Mouse (Mus musculus) urinary bladder, postnatal 4 days (tissue): ENCODE data around the gene Gm20696.

Experiments
- DNase-seq, 2 experiments: peaks; one replicate each; pipeline ENCODE4 v3.0.0; 2021 to 2022; ENCODE audit warnings: low spot score in 2 of 2

The Gm20696 gene

GRCm38 (mm10) chr6:99263061-99263885 lies 403.3 kb downstream of the Gm20696 start:
- DNase-seq: no peak

- no peak for DNase-seq
Measured at GRCm38 (mm10) chr6:99261737-99262130, 404.9 kb downstream of the Gm20696 start.

- DNase-seq: no peak
Measured at GRCm38 (mm10) chr6:99260941-99261736, 405.5 kb downstream of the Gm20696 start.

- DNase-seq: no peak
Measured at GRCm38 (mm10) chr6:99258346-99258745, 408.3 kb downstream of the Gm20696 start.

- DNase-seq: no peak
Measured at GRCm38 (mm10) chr6:99257676-99258075, 408.9 kb downstream of the Gm20696 start.

- DNase-seq: no peak
Measured at GRCm38 (mm10) chr6:99253331-99253730, 413.3 kb downstream of the Gm20696 start.

- DNase-seq: no peak
Measured at GRCm38 (mm10) chr6:99252816-99253215, 413.8 kb downstream of the Gm20696 start.

- DNase-seq: no peak
Measured at GRCm38 (mm10) chr6:99251924-99252323, 414.7 kb downstream of the Gm20696 start.

GRCm38 (mm10) chr6:99251222-99251621 lies 415.4 kb downstream of the Gm20696 start:
- no peak for DNase-seq

GRCm38 (mm10) chr6:99249496-99250030 lies 417.0 kb downstream of the Gm20696 start:
- no peak for DNase-seq

- DNase-seq: no peak
Measured at GRCm38 (mm10) chr6:99248396-99248795, 418.2 kb downstream of the Gm20696 start.

- DNase-seq: no peak
Measured at GRCm38 (mm10) chr6:99241625-99242395, 424.8 kb downstream of the Gm20696 start.

GRCm38 (mm10) chr6:99240764-99241163 lies 425.8 kb downstream of the Gm20696 start:
- DNase-seq: no peak

- no peak for DNase-seq
Measured at GRCm38 (mm10) chr6:99235588-99235987, 431.0 kb downstream of the Gm20696 start.

- DNase-seq: no peak
Measured at GRCm38 (mm10) chr6:99233411-99233810, 433.2 kb downstream of the Gm20696 start.

GRCm38 (mm10) chr6:99228336-99228870 lies 438.2 kb downstream of the Gm20696 start:
- no peak for DNase-seq

GRCm38 (mm10) chr6:99221147-99221546 lies 445.4 kb downstream of the Gm20696 start:
- DNase-seq: no peak

GRCm38 (mm10) chr6:99220472-99220871 lies 446.1 kb downstream of the Gm20696 start:
- DNase-seq: no peak

GRCm38 (mm10) chr6:99217846-99218245 lies 448.8 kb downstream of the Gm20696 start:
- DNase-seq: no peak

GRCm38 (mm10) chr6:99217155-99217554 lies 449.4 kb downstream of the Gm20696 start:
- DNase-seq: no peak

- no peak for DNase-seq
Measured at GRCm38 (mm10) chr6:99212461-99212860, 454.1 kb downstream of the Gm20696 start.
